Mouse (Mus musculus): ENCODE results near the gene Vcl. TPM values are rescaled to one million over a fixed set of nuclear protein-coding genes. Genes with fewer than 3 reads are reported as not detected.

Gene Vcl
- polyA plus RNA-seq, 1 experiment from 2014 or later, result 58.8 TPM

GRCm38 (mm10) chr14:20985482-20985881 is 56.3 kb downstream of the Vcl start:
- no peak overlapping the region for H3K9ac ChIP-seq
- H3K27ac ChIP-seq, result no peak overlapping the region
- ATAC-seq (ENCODE audit: low FRiP score, low read depth), result no peak
- H3K27me3 ChIP-seq, result no peaks in the 10 kb centered on the region
- WGBS, result 31% methylated on average over 3 of the region's 3 CpGs
- H3K4me3 ChIP-seq, result no peak overlapping the region
- no peaks in the 10 kb centered on the region for H3K9me3 ChIP-seq
- peaks cover 30% of the 10 kb centered on the region for H3K36me3 ChIP-seq
- H3K4me1 ChIP-seq, result no peaks in the 10 kb centered on the region
- no peak overlapping the region for H3K4me2 ChIP-seq (replicated peaks)

GRCm38 (mm10) chr14:20991492-20991891 is 62.3 kb downstream of the Vcl start:
- Histone ChIP-seq H3K9me3 (peaks cover 4% of the 10 kb centered on the region; the same call in 1 of the 2 replicates), H3K27ac (no peak overlapping the region), H3K27me3 (no peaks in the 10 kb centered on the region), H3K36me3 (peaks cover 36% of the 10 kb centered on the region), H3K4me2 (replicated peaks) (no peak overlapping the region), H3K4me3 (no peak overlapping the region), H3K4me1 (no peaks in the 10 kb centered on the region), H3K9ac (no peak overlapping the region)
- ATAC-seq (ENCODE audit: low FRiP score, low read depth), result no peak
- 91% methylated on average over 1 of the region's 1 CpGs for WGBS

GRCm38 (mm10) chr14:20993067-20993691 is 64.0 kb downstream of the Vcl start:
- H3K9ac ChIP-seq, result no peak overlapping the region
- no peak for ATAC-seq (ENCODE audit: low FRiP score, low read depth)
- WGBS, result 46% methylated on average over 3 of the region's 3 CpGs

GRCm38 (mm10) chr14:20994475-20994874 is 65.3 kb downstream of the Vcl start:
- Histone ChIP-seq H3K4me2 (replicated peaks) (no peak overlapping the region), H3K27me3 (no peaks in the 10 kb centered on the region), H3K4me3 (no peak overlapping the region), H3K9ac (no peak overlapping the region), H3K36me3 (peaks cover 30% of the 10 kb centered on the region), H3K4me1 (no peaks in the 10 kb centered on the region), H3K9me3 (peaks cover 4% of the 10 kb centered on the region; the same call in 1 of the 2 replicates), H3K27ac (no peak overlapping the region)
- 64% methylated on average over 3 of the region's 3 CpGs for WGBS
- no peak for ATAC-seq (ENCODE audit: low FRiP score, low read depth)

More at GRCm38 (mm10) chr14:20993067-20993691, 64.0 kb downstream of the Vcl start:
- Histone ChIP-seq H3K27ac (no peak overlapping the region), H3K4me2 (replicated peaks) (no peak overlapping the region), H3K27me3 (no peaks in the 10 kb centered on the region), H3K4me1 (no peaks in the 10 kb centered on the region), H3K9me3 (peaks cover 4% of the 10 kb centered on the region; the same call in 1 of the 2 replicates), H3K36me3 (peaks cover 34% of the 10 kb centered on the region), H3K4me3 (no peak overlapping the region)

- peaks cover 4% of the 10 kb centered on the region; the same call in 1 of the 2 replicates for H3K9me3 ChIP-seq
- no peak for ATAC-seq (ENCODE audit: low FRiP score, low read depth)
- no peaks in the 10 kb centered on the region for H3K27me3 ChIP-seq
- H3K4me3 ChIP-seq, result no peak overlapping the region
- H3K27ac ChIP-seq, result no peak overlapping the region
- H3K9ac ChIP-seq, result no peak overlapping the region
- 91% methylated on average over 2 of the region's 2 CpGs for WGBS
- no peak overlapping the region for H3K4me2 ChIP-seq (replicated peaks)
- peaks cover 29% of the 10 kb centered on the region for H3K36me3 ChIP-seq
- no peaks in the 10 kb centered on the region for H3K4me1 ChIP-seq
These were observed 66.3 kb downstream of the Vcl start for GRCm38 (mm10) chr14:20995497-20995896.

- H3K9me3 ChIP-seq, result peaks cover 4% of the 10 kb centered on the region; the same call in 1 of the 2 replicates
- 66% methylated on average over 5 of the region's 5 CpGs for WGBS
- ATAC-seq (ENCODE audit: low FRiP score, low read depth), result no peak
- no peak overlapping the region for H3K4me2 ChIP-seq (replicated peaks)
- H3K4me1 ChIP-seq, result no peaks in the 10 kb centered on the region
- no peak overlapping the region for H3K4me3 ChIP-seq
- H3K27ac ChIP-seq, result no peak overlapping the region
- H3K9ac ChIP-seq, result no peak overlapping the region
- H3K27me3 ChIP-seq, result no peaks in the 10 kb centered on the region
- H3K36me3 ChIP-seq, result peaks cover 27% of the 10 kb centered on the region
These were observed 67.2 kb downstream of the Vcl start for GRCm38 (mm10) chr14:20996361-20996760.

GRCm38 (mm10) chr14:20997548-20997947 is 68.3 kb downstream of the Vcl start:
- no peak overlapping the region for H3K4me3 ChIP-seq
- no peak overlapping the region for H3K4me2 ChIP-seq (replicated peaks)
- peaks cover 28% of the 10 kb centered on the region for H3K36me3 ChIP-seq
- 74% methylated on average over 3 of the region's 3 CpGs for WGBS
- no peak overlapping the region for H3K27ac ChIP-seq
- H3K4me1 ChIP-seq, result no peaks in the 10 kb centered on the region
- H3K27me3 ChIP-seq, result no peaks in the 10 kb centered on the region
- no peak overlapping the region for H3K9ac ChIP-seq
- no peak for ATAC-seq (ENCODE audit: low FRiP score, low read depth)
- H3K9me3 ChIP-seq, result no peaks in the 10 kb centered on the region

GRCm38 (mm10) chr14:20999617-21000016 is 70.4 kb downstream of the Vcl start:
- no peak for ATAC-seq (ENCODE audit: low FRiP score, low read depth)
- WGBS, result 81% methylated on average over 4 of the region's 4 CpGs
- H3K9me3 ChIP-seq, result no peaks in the 10 kb centered on the region

GRCm38 (mm10) chr14:21013800-21014334 is 84.7 kb downstream of the Vcl start:
- Histone ChIP-seq H3K27ac (no peak overlapping the region), H3K36me3 (peaks cover 65% of the 10 kb centered on the region), H3K9me3 (no peaks in the 10 kb centered on the region), H3K4me1 (no peaks in the 10 kb centered on the region), H3K4me2 (replicated peaks) (no peak overlapping the region), H3K27me3 (no peaks in the 10 kb centered on the region), H3K4me3 (no peak overlapping the region), H3K9ac (no peak overlapping the region)
- no peak for ATAC-seq (ENCODE audit: low FRiP score, low read depth)
- WGBS, result 86% methylated on average over 5 of the region's 5 CpGs

More at GRCm38 (mm10) chr14:20999617-21000016, 70.4 kb downstream of the Vcl start:
- Histone ChIP-seq H3K36me3 (peaks cover 47% of the 10 kb centered on the region), H3K27me3 (no peaks in the 10 kb centered on the region), H3K27ac (no peak overlapping the region), H3K4me1 (no peaks in the 10 kb centered on the region), H3K4me3 (no peak overlapping the region), H3K9ac (no peak overlapping the region), H3K4me2 (replicated peaks) (no peak overlapping the region)

GRCm38 (mm10) chr14:21017871-21018270 is 88.7 kb downstream of the Vcl start:
- WGBS, result 92% methylated on average over 5 of the region's 5 CpGs
- Histone ChIP-seq H3K4me2 (replicated peaks) (no peak overlapping the region), H3K27me3 (no peaks in the 10 kb centered on the region), H3K36me3 (peaks cover 73% of the 10 kb centered on the region), H3K4me3 (no peak overlapping the region), H3K9me3 (no peaks in the 10 kb centered on the region), H3K27ac (no peak overlapping the region), H3K9ac (no peak overlapping the region), H3K4me1 (no peaks in the 10 kb centered on the region)
- no peak for ATAC-seq (ENCODE audit: low FRiP score, low read depth)

- Histone ChIP-seq H3K4me1 (no peaks in the 10 kb centered on the region), H3K9me3 (no peaks in the 10 kb centered on the region), H3K36me3 (peaks cover 71% of the 10 kb centered on the region), H3K4me3 (no peak overlapping the region), H3K4me2 (replicated peaks) (no peak overlapping the region), H3K27ac (no peak overlapping the region), H3K27me3 (no peaks in the 10 kb centered on the region), H3K9ac (no peak overlapping the region)
- 50% methylated on average over 3 of the region's 3 CpGs for WGBS
- ATAC-seq (ENCODE audit: low FRiP score, low read depth), result no peak
These were observed 89.8 kb downstream of the Vcl start for GRCm38 (mm10) chr14:21018977-21019376.

GRCm38 (mm10) chr14:21020435-21020834 is 91.2 kb downstream of the Vcl start:
- H3K4me3 ChIP-seq, result no peak overlapping the region
- no peaks in the 10 kb centered on the region for H3K9me3 ChIP-seq
- H3K4me2 ChIP-seq (replicated peaks), result no peak overlapping the region
- H3K36me3 ChIP-seq, result peaks cover 79% of the 10 kb centered on the region
- no peaks in the 10 kb centered on the region for H3K4me1 ChIP-seq
- no peak overlapping the region for H3K9ac ChIP-seq
- WGBS, result 91% methylated on average over 8 of the region's 8 CpGs
- ATAC-seq (ENCODE audit: low FRiP score, low read depth), result no peak
- H3K27me3 ChIP-seq, result no peaks in the 10 kb centered on the region
- no peak overlapping the region for H3K27ac ChIP-seq

GRCm38 (mm10) chr14:21027542-21027941 is 98.3 kb downstream of the Vcl start:
- ATAC-seq (ENCODE audit: low FRiP score, low read depth), result no peak
- Histone ChIP-seq H3K9ac (no peak overlapping the region), H3K27me3 (no peaks in the 10 kb centered on the region), H3K27ac (no peak overlapping the region), H3K4me2 (replicated peaks) (no peak overlapping the region), H3K4me3 (no peak overlapping the region), H3K9me3 (no peaks in the 10 kb centered on the region), H3K4me1 (peaks cover 13% of the 10 kb centered on the region), H3K36me3 (peaks cover 77% of the 10 kb centered on the region)

All from limb, embryonic 13.5 days (tissue).